Mouse (Mus musculus) lung, postnatal 4 days (tissue): Measurements from ENCODE around the gene Rorc.

Experiments used
- DNase-seq, 2 experiments: peaks; one replicate each; pipeline ENCODE4 v3.0.0; 2021

Gene Rorc

DNA sequence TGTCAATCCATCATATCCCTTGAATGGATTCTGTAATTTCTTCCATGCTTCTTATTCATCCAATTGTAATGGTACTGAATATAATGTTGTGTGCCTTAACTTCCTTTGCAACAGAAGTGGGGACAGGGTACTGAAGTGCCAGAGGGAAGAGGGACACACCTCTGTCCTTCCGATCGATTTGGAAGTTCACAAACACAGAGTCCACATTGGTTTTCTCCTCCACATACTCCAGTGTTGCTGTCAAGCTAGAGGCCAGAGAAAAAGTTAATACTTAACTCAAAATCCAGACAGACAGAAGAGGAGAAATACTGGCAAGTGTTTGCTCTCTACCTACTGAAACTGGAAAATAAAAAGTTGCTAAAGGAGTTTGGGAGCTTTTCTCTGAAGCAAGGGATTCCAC lies 61.7 kb downstream of the Rorc start:
- DNase-seq: no peak

DNA sequence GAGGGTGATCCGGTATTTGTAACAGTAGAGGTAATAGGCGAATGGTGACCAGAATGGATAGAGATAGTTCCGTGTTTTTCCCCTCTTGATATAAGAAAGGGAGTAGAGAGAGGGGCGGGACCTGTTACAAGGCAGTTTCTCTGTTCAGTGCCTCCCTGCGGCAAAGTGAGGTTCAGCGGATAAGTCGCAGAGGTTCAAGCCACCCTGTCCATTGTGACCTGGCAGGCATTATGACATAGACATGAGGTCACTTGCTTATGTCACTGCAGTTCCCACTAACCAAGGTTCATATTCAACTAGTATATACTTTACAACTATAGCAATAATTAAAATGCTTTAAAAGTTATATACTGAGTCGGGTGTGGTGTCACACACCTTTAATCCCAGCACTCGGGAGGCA lies 63.8 kb downstream of the Rorc start:
- DNase-seq: no peak

DNA sequence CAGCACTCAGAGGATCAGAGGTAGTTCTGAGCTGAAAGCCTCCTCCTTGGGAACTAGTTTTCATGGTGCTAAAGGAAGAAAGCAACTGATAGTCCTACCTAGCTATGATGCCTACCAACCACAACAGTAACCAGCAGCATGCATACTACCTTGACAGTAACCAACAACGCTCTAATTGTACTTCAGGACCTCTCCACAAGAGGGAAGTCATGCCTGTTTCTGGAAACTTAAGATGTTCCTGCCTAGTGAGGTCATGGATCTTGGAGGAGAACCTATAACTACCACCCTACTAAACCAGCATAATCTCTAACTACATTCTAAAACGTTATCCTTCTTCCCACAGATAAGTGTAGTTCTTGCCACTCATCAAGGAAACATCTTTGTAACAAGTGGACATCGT lies 68.6 kb downstream of the Rorc start:
- peak in 1 of 2 experiments; percentile 14 for DNase-seq

DNA sequence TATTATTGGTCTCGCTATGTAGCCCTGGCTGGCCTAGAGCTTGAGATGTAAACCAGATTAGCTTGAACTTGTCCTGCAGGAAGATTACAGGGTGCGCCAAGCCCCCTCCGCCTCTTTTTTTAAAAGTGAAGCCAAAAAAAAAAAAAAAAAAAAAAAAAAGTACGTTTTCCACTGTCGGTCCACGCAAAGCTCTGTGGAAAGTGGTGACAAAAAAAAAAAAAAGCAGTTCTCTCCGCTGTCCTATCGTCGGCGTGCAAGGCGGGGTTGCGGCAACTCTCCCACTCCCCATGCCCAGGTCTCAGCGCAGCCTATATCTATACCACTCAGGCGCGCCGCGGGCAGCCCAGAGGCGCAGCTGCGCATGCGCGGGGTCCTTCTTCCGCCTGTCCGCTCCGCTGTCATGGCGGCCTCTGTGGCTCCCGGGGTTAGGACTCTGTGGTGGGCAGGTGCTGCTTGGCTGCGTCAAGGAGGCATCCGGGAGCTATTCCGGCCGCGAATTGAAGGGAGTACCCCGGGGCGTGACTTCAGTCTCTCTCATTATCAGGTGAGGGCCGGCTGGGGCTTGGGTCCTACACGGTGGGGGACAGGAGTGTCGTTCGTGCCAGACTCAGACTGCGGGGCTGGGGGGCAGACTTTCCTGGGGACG lies 70.5 kb downstream of the Rorc start, which contains the start of gene Mrpl9:
Mrpl9 (plus strand) TSS at position 368 of the 646 bp plus-strand sequence.
- peak; percentile 96 for DNase-seq

DNA sequence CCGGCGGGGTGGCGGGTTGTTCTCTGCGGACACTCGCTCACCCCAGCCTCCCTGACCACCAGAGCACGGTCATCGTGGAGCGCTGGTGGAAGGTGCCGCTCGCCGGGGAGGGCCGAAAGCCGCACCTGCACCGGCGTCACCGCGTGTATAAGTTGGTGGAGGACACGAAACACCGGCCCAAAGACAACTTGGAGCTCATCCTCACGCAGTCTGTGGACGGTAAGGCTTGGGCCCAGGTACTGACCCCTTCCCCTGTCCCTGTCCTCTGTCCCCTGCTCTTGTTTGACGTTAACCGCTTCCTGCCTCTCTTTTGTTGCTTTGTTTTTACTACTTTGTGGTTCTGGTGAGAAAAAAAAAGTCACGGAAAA lies 71.0 kb downstream of the Rorc start, which contains the start of gene Oaz3:
Oaz3 (minus strand) TSS at position 319 of the 368 bp plus-strand sequence.
- DNase-seq: no peak
